Mouse (Mus musculus) liver, embryonic 14.5 days (tissue): ENCODE measurements around the gene Rfk.

Experiments used
- CTCF ChIP-seq: IDR thresholded peaks from 2 replicates; pipeline ENCODE4 v1.5.1; 2016; ENCODE audit warnings: antibody characterized with exemption, low read depth, control low read depth
- EP300 ChIP-seq: IDR thresholded peaks from 2 replicates; pipeline ENCODE4 v1.6.1; 2016; ENCODE audit warnings: antibody characterized with exemption, low read depth

- TF ChIP-seq CTCF = no peak
- no peak for TF ChIP-seq EP300
Observed at GRCm38 (mm10) chr19:17344881-17345280, 49.0 kb upstream of the Rfk start.
